Mouse (Mus musculus) CH12.LX (cell line): ENCODE data around the gene Trip4.

Source experiments
- CTCF ChIP-seq, 2 experiments: IDR thresholded peaks in 1 of 2; conservative IDR thresholded peaks in 1 of 2; 2 replicates each; pipeline ENCODE4 v1.5.1; 2011 to 2012; ENCODE audit warnings: low read depth in 2 of 2, low read length in 2 of 2, improper control_type of control experiment in 1 of 2, inconsistent platforms in 1 of 2, mild to moderate bottlenecking in 1 of 2, moderate library complexity in 1 of 2
- MAFK ChIP-seq: IDR thresholded peaks from 2 replicates; pipeline ENCODE4 v1.6.1; 2011; ENCODE audit warnings: low read length, improper control_type of control experiment; ENCODE audit not compliant: insufficient replicate concordance
- MAX ChIP-seq: IDR thresholded peaks from 2 replicates; pipeline ENCODE4 v1.6.1; 2011; ENCODE audit warnings: low read length, improper control_type of control experiment
- MXI1 ChIP-seq: IDR thresholded peaks from 2 replicates; pipeline ENCODE4 v1.6.1; 2011; ENCODE audit warnings: mild to moderate bottlenecking, low read depth, low read length, improper control_type of control experiment
- POLR2A ChIP-seq: IDR thresholded peaks from 2 replicates; pipeline ENCODE4 v1.6.1; 2011; ENCODE audit warnings: low read depth, mild to moderate bottlenecking, improper control_type of control experiment, low read length
- ZMIZ1 ChIP-seq: IDR thresholded peaks from 2 replicates; pipeline ENCODE4 v1.6.1; 2012; ENCODE audit warnings: low read depth, mild to moderate bottlenecking, inconsistent platforms, low read length, improper control_type of control experiment

DNA sequence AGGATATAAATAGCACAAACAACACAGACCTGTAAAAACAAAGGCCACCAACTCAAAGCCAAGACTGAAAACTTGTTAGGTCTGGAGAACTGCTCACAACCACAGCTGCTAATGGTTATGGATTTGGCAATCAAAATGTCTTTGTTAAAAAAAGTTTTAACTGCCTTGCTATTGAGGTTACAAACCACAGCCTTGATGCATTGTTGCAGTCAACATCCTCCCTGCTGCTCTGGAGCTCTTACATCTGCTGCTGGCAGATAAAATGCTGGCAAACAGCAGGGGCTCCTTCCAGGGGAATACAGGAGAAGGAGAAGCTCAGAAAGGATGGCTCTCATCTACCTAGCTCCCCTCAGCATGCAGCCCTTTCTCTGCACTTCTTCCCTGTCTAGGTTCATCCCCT lies 60.4 kb downstream of the Trip4 start:
- TF ChIP-seq MAFK (no peak), CTCF (conservative IDR thresholded peaks at IDR 0.05 in 1 of 2, IDR thresholded peaks at IDR 0.05 in 1 of 2; ENCODE audit: low read depth in 2 of 2, low read length in 2 of 2) (no peak), MAX (no peak), ZMIZ1 (no peak), MXI1 (no peak), POLR2A (no peak)
